In genomic region chr14:25548650-25549049, GRCm38 (mm10) we compare ENCODE assay signal across 7 mouse cellular contexts.
DNase-seq lines count a peak whose midpoint lies in the region; ATAC-seq and TF ChIP-seq lines count a peak whose summit lies in the region.

No protein-coding gene starts in this region.

- H3K36me3 ChIP-seq in heart, postnatal 0 days (replicated peaks; ENCODE audit: control insufficient read depth, insufficient read depth, low read length), result peaks cover 38% of the 10 kb centered on the region
- H3K36me3 ChIP-seq in limb, embryonic 12.5 days, result peaks cover 89% of the 10 kb centered on the region

- no peak for TF ChIP-seq EP300 in heart, postnatal 0 days (IDR thresholded peaks at IDR 0.05; ENCODE audit: low read depth)

- no peak overlapping the region for H3K4me3 ChIP-seq in heart, postnatal 0 days (ENCODE audit: low read depth, low read length)
- H3K4me3 ChIP-seq in limb, embryonic 12.5 days (replicated peaks), result no peak overlapping the region

- no peak overlapping the region; the same call in 1 of the 2 replicates for H3K9ac ChIP-seq in heart, postnatal 0 days (replicated peaks; ENCODE audit: low read depth, low read length)
- no peak overlapping the region for H3K9ac ChIP-seq in limb, embryonic 12.5 days (replicated peaks)

- peaks cover 11% of the 10 kb centered on the region for H3K4me1 ChIP-seq in heart, postnatal 0 days (ENCODE audit: control insufficient read depth, insufficient read depth)
- peaks cover 83% of the 10 kb centered on the region for H3K4me1 ChIP-seq in limb, embryonic 12.5 days (replicated peaks)

- 0 out of 2 replicates have a peak overlapping the region, but pooled peaks have one; percentile 9 for H3K27ac ChIP-seq in heart, postnatal 0 days (ENCODE audit: low read depth)
- peak overlapping the region; percentile 37; the same call in 1 of the 2 replicates for H3K27ac ChIP-seq in limb, embryonic 12.5 days

- H3K9me3 ChIP-seq in heart, postnatal 0 days (replicated peaks; ENCODE audit: control insufficient read depth, low read length), result no peaks in the 10 kb centered on the region
- H3K9me3 ChIP-seq in limb, embryonic 12.5 days, result no peaks in the 10 kb centered on the region

- 0 out of 2 replicates have a peak, but pooled peaks have one; percentile 25 for ATAC-seq in heart, postnatal 0 days (ENCODE audit: insufficient read depth, low read depth)
- no peak for ATAC-seq in limb, embryonic 12.5 days (ENCODE audit: insufficient number of reproducible peaks, insufficient read depth, low FRiP score, low TSS enrichment, low read depth)
- no peak for ATAC-seq in megakaryocyte-erythroid progenitor cell, adult 5-6 weeks (replicated peaks; ENCODE audit: low FRiP score, low TSS enrichment, poor library complexity, severe bottlenecking)

- H3K4me2 ChIP-seq in heart, postnatal 0 days (ENCODE audit: low read depth, low read length), result no peak overlapping the region
- H3K4me2 ChIP-seq in limb, embryonic 12.5 days, result no peak overlapping the region

- no peaks in the 10 kb centered on the region for H3K27me3 ChIP-seq in heart, postnatal 0 days (ENCODE audit: control insufficient read depth, insufficient read depth, low read length)
- H3K27me3 ChIP-seq in limb, embryonic 12.5 days, result no peaks in the 10 kb centered on the region

- WGBS in heart, postnatal 0 days, result 47% methylated on average over 6 of the region's 6 CpGs
- 35% methylated on average over 6 of the region's 6 CpGs for WGBS in limb, embryonic 12.5 days

- DNase-seq in adrenal gland, postnatal 36 days, result peak; percentile 77 to 79
- peak; percentile 87 to 91 for DNase-seq in cerebellum, adult 18-20 months
- no peak for DNase-seq in heart, postnatal 0 days (ENCODE audit: low spot score)
- no peak for DNase-seq in thymus, postnatal 10 days (ENCODE audit: low spot score in 2 of 2)
- DNase-seq in urinary bladder, postnatal 36 days (ENCODE audit: low spot score in 2 of 2), result no peak

- TF ChIP-seq CTCF in heart, postnatal 0 days (IDR thresholded peaks at IDR 0.05; ENCODE audit: low read depth), result no peak

Comparison
In these comparisons a context has a peak if more than half of its experiments do, and no peak if none do; other contexts are left out.
1. DNase-seq: peak in adrenal gland, postnatal 36 days (2 of 2) and cerebellum, adult 18-20 months (2 of 2); none in heart, postnatal 0 days (single experiment), thymus, postnatal 10 days (0 of 2) and urinary bladder, postnatal 36 days (0 of 2).